Mouse (Mus musculus): ENCODE measurements around the gene Pla2g4b. TPM values are rescaled to one million over a fixed set of nuclear protein-coding genes. Genes with fewer than 3 reads are reported as not detected.

Gene Pla2g4b
- total and polyA plus RNA-seq, 3 experiments = 0.90 to 2.7 (median 2.5) TPM

GRCm38 (mm10) chr2:120046486-120047310 is 13.5 kb downstream of the Pla2g4b start:
- Histone ChIP-seq H3K4me2 (ENCODE audit: insufficient read depth, low read depth, poor library complexity, severe bottlenecking) (no peak overlapping the region), H3K4me3 (replicated peaks in 1 of 3; ENCODE audit: low read depth in 2 of 3, low read length in 2 of 3, poor library complexity in 1 of 3) (no peak overlapping the region), H3K4me1 (ENCODE audit: control insufficient read depth in 1 of 2, insufficient read depth in 2 of 2) (no peaks in the 10 kb centered on the region), H3K9ac (ENCODE audit: insufficient read depth, low read depth) (no peak overlapping the region), H3K79me2 (replicated peaks; ENCODE audit: control insufficient read depth, extremely low read depth, insufficient read depth, poor library complexity, severe bottlenecking) (no peaks in the 10 kb centered on the region), H3K9me3 (replicated peaks; ENCODE audit: low read length) (no peaks in the 10 kb centered on the region), H3K36me3 (replicated peaks in 1 of 2; ENCODE audit: control insufficient read depth in 1 of 2, insufficient read depth in 1 of 2, low read length in 1 of 2) (peaks cover 6 to 17% of the 10 kb centered on the region in 2 experiments), H3K27ac (ENCODE audit: insufficient read depth, low read depth) (no peak overlapping the region), H3K27me3 (replicated peaks) (peaks cover 9% of the 10 kb centered on the region)
- DNase-seq (ENCODE audit: extremely low read depth) = no peak
- in situ Hi-C loops (cut with MboI; ENCODE audit: low pct_ligation_motif_present, low pct_unique_long_range_greater_than_20kb, low sequenced_read_pairs) = no loop called here
- dilution Hi-C loops (cut with MboI; ENCODE audit: extremely low pct_ligation_motif_present, extremely low pct_unique_long_range_greater_than_20kb, low sequenced_read_pairs) = no loop called here
- TF ChIP-seq ELF1 (IDR thresholded peaks at IDR 0.05; ENCODE audit: low read depth, low read length) = no peak
- no peak for TF ChIP-seq PAX5 (IDR thresholded peaks at IDR 0.05; ENCODE audit: low read length)
- TF ChIP-seq IRF4 (IDR thresholded peaks at IDR 0.05; ENCODE audit: low read depth, low read length) = no peak
- TF ChIP-seq ZC3H11A (IDR thresholded peaks at IDR 0.05; ENCODE audit: low read depth, low read length) = no peak
- TF ChIP-seq HCFC1 (IDR thresholded peaks at IDR 0.05; ENCODE audit: low read depth, low read length) = no peak
- TF ChIP-seq TCF12 (IDR thresholded peaks at IDR 0.05; ENCODE audit: low read depth, low read length) = no peak
- TF ChIP-seq USF1 (IDR thresholded peaks at IDR 0.05; ENCODE audit: low read depth, low read length) = no peak
- TF ChIP-seq GABPA (IDR thresholded peaks at IDR 0.05; ENCODE audit: insufficient replicate concordance, low read depth, low read length) = no peak
- TF ChIP-seq SIN3A (IDR thresholded peaks at IDR 0.05; ENCODE audit: low read length) = no peak
- TF ChIP-seq CHD2 (IDR thresholded peaks at IDR 0.05; ENCODE audit: low read length) = no peak
- no peak for TF ChIP-seq RCOR1 (conservative IDR thresholded peaks at IDR 0.05; ENCODE audit: low read depth, low read length)
- TF ChIP-seq NELFE (IDR thresholded peaks at IDR 0.05; ENCODE audit: low read depth, low read length) = no peak

- no peaks in the 10 kb centered on the region for H3K9me3 ChIP-seq (replicated peaks; ENCODE audit: low read length)
- dilution Hi-C loops (cut with MboI; ENCODE audit: extremely low pct_ligation_motif_present, extremely low pct_unique_long_range_greater_than_20kb, low sequenced_read_pairs) = no loop called here
Measured at GRCm38 (mm10) chr2:120048173-120048572, 15.0 kb downstream of the Pla2g4b start.

More at GRCm38 (mm10) chr2:120048173-120048572, 15.0 kb downstream of the Pla2g4b start:
- Histone ChIP-seq H3K9ac (ENCODE audit: insufficient read depth, low read depth) (no peak overlapping the region), H3K79me2 (replicated peaks; ENCODE audit: control insufficient read depth, extremely low read depth, insufficient read depth, poor library complexity, severe bottlenecking) (no peaks in the 10 kb centered on the region), H3K4me3 (replicated peaks in 1 of 3; ENCODE audit: low read depth in 2 of 3, low read length in 2 of 3, poor library complexity in 1 of 3) (no peak overlapping the region), H3K27ac (ENCODE audit: insufficient read depth, low read depth) (no peak overlapping the region), H3K4me2 (ENCODE audit: insufficient read depth, low read depth, poor library complexity, severe bottlenecking) (no peak overlapping the region), H3K4me1 (ENCODE audit: control insufficient read depth in 1 of 2, insufficient read depth in 2 of 2) (no peaks in the 10 kb centered on the region), H3K27me3 (replicated peaks) (peaks cover 9% of the 10 kb centered on the region), H3K36me3 (replicated peaks in 1 of 2; ENCODE audit: control insufficient read depth in 1 of 2, insufficient read depth in 1 of 2, low read length in 1 of 2) (peaks cover 0 to 6% of the 10 kb centered on the region in 2 experiments)
- no peak for TF ChIP-seq CTCF (conservative IDR thresholded peaks at IDR 0.05 in 1 of 2, IDR thresholded peaks at IDR 0.05 in 1 of 2; ENCODE audit: low read depth in 2 of 2, low read length in 2 of 2)
- TF ChIP-seq E2F4 (IDR thresholded peaks at IDR 0.05; ENCODE audit: insufficient replicate concordance, low read depth, low read length) = no peak
- TF ChIP-seq POLR2AphosphoS2 (IDR thresholded peaks at IDR 0.05; ENCODE audit: low read depth, low read length) = no peak
- no peak for TF ChIP-seq SMC3 (IDR thresholded peaks at IDR 0.05; ENCODE audit: low read depth, low read length)
- TF ChIP-seq POLR2A (IDR thresholded peaks at IDR 0.05; ENCODE audit: low read depth, low read length) = no peak
- TF ChIP-seq ZNF384 (IDR thresholded peaks at IDR 0.05; ENCODE audit: low read depth, low read length) = no peak
- no peak for TF ChIP-seq BHLHE40 (IDR thresholded peaks at IDR 0.05; ENCODE audit: low read depth, low read length)
- TF ChIP-seq MEF2A (IDR thresholded peaks at IDR 0.05; ENCODE audit: borderline replicate concordance, low read depth, low read length) = no peak
- TF ChIP-seq ETS1 (conservative IDR thresholded peaks at IDR 0.05; ENCODE audit: low read depth, low read length) = no peak
- no peak for TF ChIP-seq ZMIZ1 (IDR thresholded peaks at IDR 0.05; ENCODE audit: low read depth, low read length)
- TF ChIP-seq IRF4 (IDR thresholded peaks at IDR 0.05; ENCODE audit: low read depth, low read length) = no peak
- no peak for TF ChIP-seq NRF1 (IDR thresholded peaks at IDR 0.05; ENCODE audit: low read depth, low read length)
- TF ChIP-seq JUND (conservative IDR thresholded peaks at IDR 0.05; ENCODE audit: low read depth, low read length) = no peak
- DNase-seq (ENCODE audit: extremely low read depth) = no peak
- in situ Hi-C loops (cut with MboI; ENCODE audit: low pct_ligation_motif_present, low pct_unique_long_range_greater_than_20kb, low sequenced_read_pairs) = no loop called here

Measured in CH12.LX (cell line).